Mouse (Mus musculus) ES-Bruce4 (cell line): ENCODE data around the gene Bcl7c.

Source experiments
- CTCF ChIP-seq: IDR thresholded peaks from one replicate; pipeline ENCODE4 v1.8.1; 2011; ENCODE audit warnings: low read depth, low read length
- POLR2A ChIP-seq: IDR thresholded peaks from one replicate; pipeline ENCODE4 v1.8.1; 2011; ENCODE audit warnings: low read length; ENCODE audit not compliant: insufficient read depth

DNA sequence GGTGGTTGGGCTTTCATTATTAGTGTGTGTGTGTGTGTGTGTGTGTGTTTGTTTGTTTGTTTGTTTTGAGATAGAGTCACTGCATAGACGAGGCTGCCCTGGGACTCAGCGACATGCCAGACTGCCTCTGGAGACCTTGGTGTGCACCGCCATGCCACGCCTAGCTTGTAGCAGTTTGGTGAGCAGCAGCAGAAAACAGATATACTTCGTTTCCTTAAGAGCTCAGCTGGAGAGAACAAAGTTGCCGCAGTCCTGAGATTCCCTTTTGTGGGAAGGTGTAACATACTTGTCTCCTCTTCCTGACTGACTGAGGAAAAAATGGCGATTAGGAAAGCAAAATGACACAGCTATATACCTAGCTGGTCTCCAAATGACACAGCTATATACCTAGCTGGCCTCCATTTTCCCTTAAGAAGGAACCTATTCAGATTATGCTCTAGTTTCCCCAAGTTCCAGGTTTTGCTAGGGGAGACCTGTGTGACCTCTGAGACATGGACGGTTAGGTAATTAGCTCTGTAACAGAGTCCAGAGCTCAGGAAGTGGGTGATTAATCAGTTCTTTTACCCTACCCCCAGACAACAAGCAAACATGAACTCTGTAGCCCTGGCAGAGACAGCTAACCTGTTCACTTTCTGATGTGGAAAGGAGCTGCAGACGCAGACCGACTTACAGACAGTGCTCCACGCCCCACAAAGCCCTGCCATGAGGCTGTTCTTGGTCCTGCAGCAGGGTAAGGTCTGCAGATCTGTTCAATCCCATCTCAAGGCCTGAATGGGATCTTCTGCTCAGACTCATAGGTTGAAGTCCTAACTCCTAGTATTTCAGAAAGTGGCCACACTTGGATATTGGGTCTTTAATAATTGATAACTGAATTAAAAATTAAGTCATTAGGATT is 36.6 kb downstream of the Bcl7c start:
- TF ChIP-seq CTCF (no peak), POLR2A (no peak)
